Mouse (Mus musculus) CD8-positive naive resting alpha-beta T cell, adult 2 months (primary cell): ENCODE measurements around the gene Ski.
"Not testable (repeated sequence)": the region's sequence is repeated elsewhere in the genome, so short reads cannot be mapped to it uniquely, and the experiment has no call there.

Source experiments
- DNase-seq, 2 experiments: peaks; one replicate each; pipeline ENCODE4 v3.0.0; 2022; ENCODE audit warnings: low read depth in 2 of 2, low spot score in 2 of 2

Gene Ski

GRCm38 (mm10) chr4:155222552-155222840, at the start of gene Ski:
TSS of gene Ski (minus strand) at chr4:155222592.
- DNase-seq: no peak

- peak; percentile 26 to 33 for DNase-seq
Observed at GRCm38 (mm10) chr4:155268382-155268781, 46.0 kb upstream of the Ski start.

- no peak for DNase-seq
Observed at GRCm38 (mm10) chr4:155267639-155268175, 45.3 kb upstream of the Ski start.

GRCm38 (mm10) chr4:155267047-155267543, 44.7 kb upstream of the Ski start:
- DNase-seq: no peak

GRCm38 (mm10) chr4:155264521-155265321, 42.3 kb upstream of the Ski start:
- no peak for DNase-seq

- DNase-seq: no peak
Observed at GRCm38 (mm10) chr4:155252253-155252652, 29.9 kb upstream of the Ski start.

GRCm38 (mm10) chr4:155251147-155251546, 28.8 kb upstream of the Ski start:
- no peak for DNase-seq

GRCm38 (mm10) chr4:155250361-155251117, 28.1 kb upstream of the Ski start:
- no peak for DNase-seq

- DNase-seq: peak; percentile 57 to 75
Observed at GRCm38 (mm10) chr4:155249648-155250351, 27.4 kb upstream of the Ski start, which contains the start of gene Faap20. TSS of gene Faap20 (plus strand) at chr4:155249802.

- peak; percentile 83 to 90 for DNase-seq
Observed at GRCm38 (mm10) chr4:155249257-155249647, 26.9 kb upstream of the Ski start.

GRCm38 (mm10) chr4:155248054-155248453, 25.7 kb upstream of the Ski start:
- not testable (repeated sequence) for DNase-seq

GRCm38 (mm10) chr4:155246691-155247105, 24.3 kb upstream of the Ski start:
- DNase-seq: no peak

GRCm38 (mm10) chr4:155245770-155246492, 23.5 kb upstream of the Ski start:
- DNase-seq: no peak

GRCm38 (mm10) chr4:155243233-155243632, 20.8 kb upstream of the Ski start:
- DNase-seq: no peak

- DNase-seq: no peak
Observed at GRCm38 (mm10) chr4:155242292-155242691, 19.9 kb upstream of the Ski start.

GRCm38 (mm10) chr4:155241789-155242188, 19.4 kb upstream of the Ski start:
- no peak for DNase-seq

- DNase-seq: no peak
Observed at GRCm38 (mm10) chr4:155239494-155239893, 17.1 kb upstream of the Ski start.

GRCm38 (mm10) chr4:155238276-155238675, 15.9 kb upstream of the Ski start:
- no peak for DNase-seq

- no peak for DNase-seq
Observed at GRCm38 (mm10) chr4:155236737-155237385, 14.5 kb upstream of the Ski start.
